Mouse (Mus musculus) embryonic facial prominence, embryonic 10.5 days (tissue): ENCODE results near the gene Il15ra. TPM values are rescaled to one million over a fixed set of nuclear protein-coding genes. Genes with fewer than 3 reads are reported as not detected.
"Not testable (repeated sequence)": the region's sequence is repeated elsewhere in the genome, so short reads cannot be mapped to it uniquely, and the experiment has no call there.

ENCODE experiments used
- DNase-seq: peaks from one replicate; pipeline ENCODE4 v3.0.0-alpha.2; 2017; ENCODE audit warnings: low spot score
- H3K27ac ChIP-seq: fragments of 300-500 bp; sonication (generic); replicated peaks from 2 replicates; pipeline ENCODE4 v1.5.1; 2016; ENCODE audit warnings: mild to moderate bottlenecking
- H3K27me3 ChIP-seq: fragments of 300-500 bp; sonication (generic); replicated peaks from 2 replicates; pipeline ENCODE4 v1.6.1; 2016; ENCODE audit warnings: low read depth, mild to moderate bottlenecking; ENCODE audit not compliant: poor library complexity, severe bottlenecking
- H3K36me3 ChIP-seq: fragments of 300-500 bp; sonication (generic); replicated peaks from 2 replicates; pipeline ENCODE4 v1.6.1; 2016; ENCODE audit warnings: mild to moderate bottlenecking, moderate library complexity
- H3K4me1 ChIP-seq: fragments of 300-500 bp; sonication (generic); 2 replicates; pipeline ENCODE4 v1.6.1; 2016
- H3K4me3 ChIP-seq: fragments of 300-500 bp; sonication (generic); 2 replicates; pipeline ENCODE4 v1.5.1; 2016; ENCODE audit warnings: mild to moderate bottlenecking, moderate library complexity
- H3K9me3 ChIP-seq: fragments of 300-500 bp; sonication (generic); 2 replicates; pipeline ENCODE4 v1.6.1; 2016; ENCODE audit warnings: mild to moderate bottlenecking
- WGBS: fragments of 180-500 bp; shearing (Covaris S2); methylation state at CpG from one replicate; pipeline ENCODE4 v1.1.7; 2016; 5-methylcytosine and 5-hydroxymethylcytosine counted together
- polyA plus RNA-seq: library from polyadenylated mRNA; unstranded; fragments of >200 nt; fragmentation: Nextera tagmentation; extraction: Ambion mirVana; gene quantifications from 2 replicates; pipeline ENCODE4 v1.2.1, GENCODE M21; 2016

Gene Il15ra
- polyA plus RNA-seq, 1 experiment from 2014 or later = 0.57 TPM

- 23% methylated on average over 3 of the region's 3 CpGs for WGBS
- DNase-seq = no peak
- no peaks in the 10 kb centered on the region for H3K27me3 ChIP-seq
- H3K9me3 ChIP-seq = no peaks in the 10 kb centered on the region
- H3K27ac ChIP-seq = no peak overlapping the region
- no peaks in the 10 kb centered on the region for H3K36me3 ChIP-seq
- H3K4me1 ChIP-seq = no peaks in the 10 kb centered on the region
- no peak overlapping the region for H3K4me3 ChIP-seq
Measured at GRCm38 (mm10) chr2:11687436-11687835, 17.7 kb upstream of the Il15ra start.

- no peak overlapping the region for H3K4me3 ChIP-seq
- DNase-seq = no peak
- no peaks in the 10 kb centered on the region for H3K4me1 ChIP-seq
- H3K27me3 ChIP-seq = no peaks in the 10 kb centered on the region
- WGBS = 76% methylated on average over 8 of the region's 8 CpGs
- H3K27ac ChIP-seq = no peak overlapping the region
- H3K9me3 ChIP-seq = no peaks in the 10 kb centered on the region
- H3K36me3 ChIP-seq = no peaks in the 10 kb centered on the region
Measured at GRCm38 (mm10) chr2:11690201-11690890, 14.7 kb upstream of the Il15ra start.

GRCm38 (mm10) chr2:11693352-11693751 is 11.7 kb upstream of the Il15ra start:
- no peaks in the 10 kb centered on the region for H3K9me3 ChIP-seq
- H3K4me1 ChIP-seq = no peaks in the 10 kb centered on the region
- no peak overlapping the region for H3K27ac ChIP-seq
- no peaks in the 10 kb centered on the region for H3K27me3 ChIP-seq
- no peaks in the 10 kb centered on the region for H3K36me3 ChIP-seq
- DNase-seq = no peak
- H3K4me3 ChIP-seq = no peak overlapping the region
- WGBS = 89% methylated on average over 4 of the region's 4 CpGs

- no peak for DNase-seq
- Histone ChIP-seq H3K27ac (no peak overlapping the region), H3K27me3 (no peaks in the 10 kb centered on the region), H3K9me3 (no peaks in the 10 kb centered on the region), H3K4me3 (no peak overlapping the region), H3K4me1 (no peaks in the 10 kb centered on the region), H3K36me3 (no peaks in the 10 kb centered on the region)
- 75% methylated on average over 2 of the region's 2 CpGs for WGBS
Measured at GRCm38 (mm10) chr2:11694104-11694503, 11.0 kb upstream of the Il15ra start.

- H3K4me1 ChIP-seq = no peaks in the 10 kb centered on the region
- no peak overlapping the region for H3K27ac ChIP-seq
- H3K4me3 ChIP-seq = no peak overlapping the region
- no peaks in the 10 kb centered on the region for H3K36me3 ChIP-seq
- WGBS = 71% methylated on average over 2 of the region's 2 CpGs
- no peak for DNase-seq
- H3K9me3 ChIP-seq = no peaks in the 10 kb centered on the region
- no peaks in the 10 kb centered on the region for H3K27me3 ChIP-seq
Measured at GRCm38 (mm10) chr2:11695867-11696266, 9.2 kb upstream of the Il15ra start.

GRCm38 (mm10) chr2:11698994-11699393 is 6.1 kb upstream of the Il15ra start:
- Histone ChIP-seq H3K27ac (no peak overlapping the region), H3K27me3 (peaks cover 3% of the 10 kb centered on the region), H3K4me1 (no peaks in the 10 kb centered on the region), H3K9me3 (no peaks in the 10 kb centered on the region), H3K4me3 (no peak overlapping the region), H3K36me3 (no peaks in the 10 kb centered on the region)
- 54% methylated on average over 5 of the region's 5 CpGs for WGBS
- no peak for DNase-seq

- no peaks in the 10 kb centered on the region for H3K36me3 ChIP-seq
- no peak for DNase-seq
- 81% methylated on average over 2 of the region's 2 CpGs for WGBS
- no peak overlapping the region for H3K4me3 ChIP-seq
- no peak overlapping the region for H3K27ac ChIP-seq
- peaks cover 12% of the 10 kb centered on the region for H3K27me3 ChIP-seq
- H3K4me1 ChIP-seq = 0 out of 2 replicates have a peak, but pooled peaks cover under 1% of the 10 kb centered on the region
- no peaks in the 10 kb centered on the region for H3K9me3 ChIP-seq
Measured at GRCm38 (mm10) chr2:11699905-11700304, 5.2 kb upstream of the Il15ra start.

- Histone ChIP-seq H3K27ac (peak overlapping the region; percentile 57), H3K36me3 (no peaks in the 10 kb centered on the region), H3K27me3 (peaks cover 54% of the 10 kb centered on the region), H3K9me3 (no peaks in the 10 kb centered on the region), H3K4me3 (peak overlapping the region; percentile 65), H3K4me1 (peaks cover 15% of the 10 kb centered on the region)
- 4% methylated on average over 28 of the region's 28 CpGs for WGBS
- DNase-seq = peak; percentile 46
Measured at GRCm38 (mm10) chr2:11706030-11706745, 1.1 kb downstream of the Il15ra start.

- no peaks in the 10 kb centered on the region for H3K36me3 ChIP-seq
- H3K27ac ChIP-seq = no peak overlapping the region
- no peaks in the 10 kb centered on the region for H3K9me3 ChIP-seq
- peak; percentile 11 for DNase-seq
- peaks cover 54% of the 10 kb centered on the region for H3K27me3 ChIP-seq
- H3K4me3 ChIP-seq = peak overlapping the region; percentile 65
- WGBS = 38% methylated on average over 6 of the region's 6 CpGs
- H3K4me1 ChIP-seq = peaks cover 15% of the 10 kb centered on the region
Measured at GRCm38 (mm10) chr2:11706746-11707065, 1.6 kb downstream of the Il15ra start.

GRCm38 (mm10) chr2:11708538-11708937 is 3.4 kb downstream of the Il15ra start:
- H3K9me3 ChIP-seq = no peaks in the 10 kb centered on the region
- 79% methylated on average over 5 of the region's 5 CpGs for WGBS
- H3K36me3 ChIP-seq = no peaks in the 10 kb centered on the region
- H3K27ac ChIP-seq = no peak overlapping the region
- H3K27me3 ChIP-seq = peaks cover 54% of the 10 kb centered on the region
- H3K4me3 ChIP-seq = no peak overlapping the region
- H3K4me1 ChIP-seq = peaks cover 15% of the 10 kb centered on the region
- no peak for DNase-seq

- not testable (repeated sequence) for H3K36me3 ChIP-seq, H3K4me3 ChIP-seq, H3K9me3 ChIP-seq, H3K27ac ChIP-seq
- peak; percentile 24 for DNase-seq
- 59% methylated on average over 4 of the region's 4 CpGs for WGBS
- H3K27me3 ChIP-seq = peaks cover 41% of the 10 kb centered on the region
- peaks cover 13% of the 10 kb centered on the region for H3K4me1 ChIP-seq
Measured at GRCm38 (mm10) chr2:11710101-11710500, 5.0 kb downstream of the Il15ra start.

GRCm38 (mm10) chr2:11712483-11712990 is 7.4 kb downstream of the Il15ra start:
- H3K9me3 ChIP-seq = no peaks in the 10 kb centered on the region
- no peak overlapping the region for H3K4me3 ChIP-seq
- WGBS = 87% methylated on average over 6 of the region's 6 CpGs
- H3K36me3 ChIP-seq = no peaks in the 10 kb centered on the region
- no peak overlapping the region for H3K27ac ChIP-seq
- H3K4me1 ChIP-seq = no peaks in the 10 kb centered on the region
- DNase-seq = no peak
- peaks cover 16% of the 10 kb centered on the region for H3K27me3 ChIP-seq

- no peak for DNase-seq
- H3K4me1 ChIP-seq = no peaks in the 10 kb centered on the region
- no peak overlapping the region for H3K27ac ChIP-seq
- no peaks in the 10 kb centered on the region for H3K9me3 ChIP-seq
- no peaks in the 10 kb centered on the region for H3K36me3 ChIP-seq
- no peak overlapping the region for H3K4me3 ChIP-seq
- 76% methylated on average over 3 of the region's 3 CpGs for WGBS
- peaks cover 12% of the 10 kb centered on the region for H3K27me3 ChIP-seq
Measured at GRCm38 (mm10) chr2:11713021-11713420, 7.9 kb downstream of the Il15ra start.
